Mouse (Mus musculus) stomach, embryonic 14.5 days (tissue): ENCODE measurements at regions not wholly inside any gene's neighbourhood (a gene's known extent, or its start where the extent isn't known, plus 50 kb on each side); places are given as distances from the start of the nearest gene placed in this dataset. TPM values are rescaled to one million over a fixed set of nuclear protein-coding genes. Genes with fewer than 3 reads are reported as not detected.

Experiments used
- ATAC-seq: fragments of 200-750 bp; cut with Nextera tagmentation; 2 replicates; pipeline ENCODE4 v1.8.0; 2017; ENCODE audit warnings: low read depth, moderate TSS enrichment; ENCODE audit not compliant: insufficient number of reproducible peaks, insufficient read depth, low FRiP score
- H3K27ac ChIP-seq: fragments of 300-500 bp; sonication (generic); 2 replicates; pipeline ENCODE4 v1.5.1; 2014; ENCODE audit warnings: mild to moderate bottlenecking, low read length, moderate library complexity, mixed read lengths
- H3K27me3 ChIP-seq: fragments of 300-500 bp; sonication (generic); 2 replicates; pipeline ENCODE4 v1.6.1; 2014; ENCODE audit warnings: low read length, control low read depth, mixed read lengths; ENCODE audit not compliant: control insufficient read depth, insufficient read depth
- H3K36me3 ChIP-seq: fragments of 300-500 bp; sonication (generic); 2 replicates; pipeline ENCODE4 v1.6.1; 2014; ENCODE audit warnings: mild to moderate bottlenecking, control low read depth, low read length, moderate library complexity, mixed read lengths; ENCODE audit not compliant: control insufficient read depth, insufficient read depth
- H3K4me1 ChIP-seq: fragments of 300-500 bp; sonication (generic); 2 replicates; pipeline ENCODE4 v1.6.1; 2014; ENCODE audit warnings: low read length, control low read depth, mixed read lengths; ENCODE audit not compliant: control insufficient read depth, insufficient read depth
- H3K4me2 ChIP-seq: fragments of 300-500 bp; sonication (generic); replicated peaks from 2 replicates; pipeline ENCODE4 v1.6.1; 2014; ENCODE audit warnings: low read depth, low read length, control low read depth
- H3K4me3 ChIP-seq: fragments of 300-500 bp; sonication (generic); 2 replicates; pipeline ENCODE4 v1.5.1; 2014; ENCODE audit warnings: low read depth, low read length, control low read depth
- H3K9ac ChIP-seq: fragments of 300-500 bp; sonication (generic); replicated peaks from 2 replicates; pipeline ENCODE4 v1.6.1; 2014; ENCODE audit warnings: low read depth, mild to moderate bottlenecking, control low read depth, low read length, moderate library complexity, mixed read lengths
- H3K9me3 ChIP-seq: fragments of 300-500 bp; sonication (generic); 2 replicates; pipeline ENCODE4 v1.6.1; 2016; ENCODE audit warnings: low read depth, low read length, control low read depth; ENCODE audit not compliant: control insufficient read depth
- microRNA-seq: library from miRNA; unstranded; fragments of <30 nt; microRNA quantifications from one replicate; pipeline ENCODE4, GENCODE M21; 2016

- no peak overlapping the region for H3K27ac ChIP-seq
- no peak overlapping the region for H3K9ac ChIP-seq
- H3K4me2 ChIP-seq = no peak overlapping the region
- H3K9me3 ChIP-seq = no peaks in the 10 kb centered on the region
- no peak for ATAC-seq
- H3K27me3 ChIP-seq = no peaks in the 10 kb centered on the region
- no peak overlapping the region for H3K4me3 ChIP-seq
- no peaks in the 10 kb centered on the region for H3K36me3 ChIP-seq
- no peaks in the 10 kb centered on the region for H3K4me1 ChIP-seq
Measured at GRCm38 (mm10) chr4:67698438-67698837, 871.1 kb downstream of the Tlr4 start.

Small RNA genes in the stretch of these regions (microRNA-seq; reads per million reads assigned to microRNA genes)
- not detected for gene Gm44497
